Mouse (Mus musculus): ENCODE measurements around the gene Gpn2.

Gene Gpn2

DNA sequence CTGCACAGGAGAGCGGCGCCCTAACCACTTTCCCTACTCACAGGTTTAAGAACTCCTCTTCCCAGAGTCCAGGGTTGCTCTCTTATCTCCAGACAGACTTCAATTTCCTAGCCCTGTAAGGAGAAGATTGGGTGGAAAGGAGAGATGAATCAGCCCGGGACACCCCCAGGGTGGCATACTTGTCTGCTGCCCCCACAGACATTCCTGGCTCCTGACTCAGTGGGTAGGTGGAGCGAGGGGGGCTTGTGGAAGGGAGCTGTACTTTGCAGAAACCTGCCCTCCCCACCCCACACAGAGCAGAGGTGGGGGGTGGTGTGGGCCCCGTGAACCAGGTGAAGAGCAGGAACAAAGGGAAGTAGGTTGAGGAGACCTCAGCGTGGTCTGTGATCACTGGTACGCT, 11.4 kb downstream of the Gpn2 start:
- DNase-seq (ENCODE audit: low spot score) = no peak

DNA sequence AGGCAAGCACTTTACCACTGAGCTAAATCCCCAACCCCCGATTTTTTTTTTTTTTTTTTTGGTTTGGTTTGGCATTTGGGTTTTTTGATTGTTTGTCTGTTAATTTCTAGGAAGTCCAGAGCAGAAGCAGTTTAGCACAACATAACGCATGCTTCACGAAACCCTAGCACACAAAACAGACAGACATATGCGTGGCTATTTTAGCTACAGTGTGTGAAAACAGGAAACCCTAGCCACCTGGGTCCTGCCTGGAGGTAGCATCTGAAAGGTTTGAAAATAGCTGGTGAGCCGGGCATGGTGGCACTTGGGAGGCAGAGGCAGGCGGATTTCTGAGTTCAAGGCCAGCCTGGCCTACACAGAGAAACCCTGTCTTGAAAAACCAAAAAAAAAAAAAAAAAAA, 11.9 kb downstream of the Gpn2 start:
- DNase-seq (ENCODE audit: low spot score) = no peak

DNA sequence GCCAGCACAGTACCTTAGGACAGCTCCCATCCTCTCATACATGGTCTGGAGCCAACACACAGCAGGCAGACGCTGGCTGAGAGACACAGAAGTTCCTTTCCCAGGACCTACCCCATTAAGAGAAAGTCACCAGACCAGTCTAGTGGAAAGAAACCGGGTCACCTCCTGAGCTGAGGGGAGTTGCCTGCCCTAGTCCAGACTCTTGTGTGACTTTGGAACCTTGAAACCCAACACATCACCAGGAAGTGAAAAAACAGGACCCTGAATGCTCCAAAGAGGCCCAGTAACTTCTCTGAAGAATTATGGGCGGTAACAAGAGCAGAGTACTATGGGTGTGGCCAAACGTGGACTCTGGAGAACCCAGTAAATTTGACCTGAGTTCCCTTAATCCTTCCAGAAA, 14.5 kb downstream of the Gpn2 start:
- DNase-seq (ENCODE audit: low spot score) = no peak

DNA sequence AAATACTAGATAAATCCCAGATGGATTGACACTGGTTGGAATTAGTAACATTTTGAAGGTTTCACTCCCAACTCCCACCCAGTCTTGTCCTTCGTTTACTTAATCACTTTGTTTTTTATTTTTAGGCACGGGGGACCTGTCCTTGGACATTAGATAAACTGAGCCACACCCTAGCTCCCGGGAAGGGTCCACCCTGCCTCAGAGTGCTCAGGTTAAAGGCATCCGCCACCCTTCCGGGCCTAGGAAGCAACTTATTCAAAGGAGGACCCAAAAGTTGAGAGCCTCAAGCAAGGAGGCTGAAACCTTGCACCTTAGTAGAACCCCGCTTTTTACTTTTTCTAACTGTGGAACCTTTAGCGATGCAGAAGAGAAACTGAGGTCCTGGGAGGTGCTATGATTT, 15.0 kb downstream of the Gpn2 start:
- DNase-seq (ENCODE audit: low spot score) = no peak

DNA sequence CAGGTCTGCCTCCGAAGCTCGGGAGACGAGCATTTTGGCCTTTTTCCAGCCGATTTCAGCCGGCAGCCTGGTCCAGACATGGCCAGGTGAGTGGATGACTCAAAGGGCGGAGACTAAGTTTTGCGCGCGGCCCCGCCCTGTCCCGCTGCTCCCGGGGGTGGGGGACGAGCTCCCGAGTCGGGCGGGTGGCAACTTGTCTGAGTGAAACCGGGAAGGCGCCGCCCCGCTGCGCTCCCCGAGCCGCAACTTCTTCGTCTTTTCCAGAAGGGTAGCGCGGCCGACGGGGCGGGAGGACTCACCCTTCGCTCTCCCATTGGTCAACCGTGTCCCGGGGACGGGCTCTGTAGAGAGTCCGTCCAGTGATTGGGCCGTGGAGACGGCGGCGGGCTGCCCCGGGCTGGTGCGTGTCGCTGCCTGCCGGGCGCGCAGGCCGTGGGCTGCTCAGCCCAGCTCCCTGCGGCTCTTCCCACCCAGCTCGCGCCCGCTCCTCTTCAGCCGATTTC, 15.5 kb downstream of the Gpn2 start:
- DNase-seq (ENCODE audit: low spot score) = peak; percentile 94

DNA sequence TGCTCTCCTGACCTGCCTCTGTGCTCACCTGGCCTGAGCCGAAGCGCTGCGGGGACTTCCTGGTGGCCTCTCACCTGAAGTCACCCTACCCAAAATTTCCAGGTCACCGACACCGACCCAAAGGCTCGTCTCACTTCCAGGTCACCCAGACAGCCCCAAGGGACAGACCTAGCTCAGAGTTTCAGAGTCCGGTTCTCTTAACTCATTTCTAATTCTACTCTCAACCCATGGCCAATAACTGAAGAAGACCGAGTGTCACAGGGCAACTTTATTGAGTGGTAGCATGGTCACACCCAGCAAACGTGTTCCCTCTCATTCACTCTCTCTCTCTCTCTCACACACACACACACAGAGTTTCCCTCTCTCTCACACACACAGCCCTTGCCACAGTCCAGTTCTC, 16.1 kb downstream of the Gpn2 start:
- DNase-seq (ENCODE audit: low spot score) = no peak

DNA sequence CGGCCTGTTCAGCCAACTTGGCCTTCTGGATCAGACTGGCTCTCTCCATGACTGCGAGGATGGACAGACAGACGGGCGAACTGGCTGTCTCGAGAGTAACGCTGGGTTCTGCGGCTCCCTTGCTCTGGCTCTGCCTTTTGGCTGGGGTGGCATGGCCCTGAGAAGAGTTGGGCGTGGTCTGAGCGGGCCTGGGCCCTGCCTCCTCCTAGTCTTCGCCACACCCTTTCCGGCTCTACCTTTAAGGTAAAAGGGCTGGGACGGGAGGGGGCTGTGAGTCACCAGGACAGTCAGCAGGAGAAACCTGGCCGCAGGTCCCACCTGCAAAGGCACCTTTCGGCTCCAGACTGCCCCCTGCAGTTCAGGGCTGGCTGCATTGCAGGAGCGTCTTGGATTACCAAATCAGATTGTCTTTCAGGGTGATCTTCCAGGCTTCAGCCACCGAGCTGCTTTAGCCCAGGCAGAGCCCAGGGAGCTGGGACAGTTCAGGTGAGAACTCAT, 17.6 kb downstream of the Gpn2 start, which contains the start of gene Sfn:
Gene Sfn, minus strand, starts transcription at position 448 of the 498 bp plus-strand sequence.
- peak; percentile 72 for DNase-seq (ENCODE audit: low spot score)

DNA sequence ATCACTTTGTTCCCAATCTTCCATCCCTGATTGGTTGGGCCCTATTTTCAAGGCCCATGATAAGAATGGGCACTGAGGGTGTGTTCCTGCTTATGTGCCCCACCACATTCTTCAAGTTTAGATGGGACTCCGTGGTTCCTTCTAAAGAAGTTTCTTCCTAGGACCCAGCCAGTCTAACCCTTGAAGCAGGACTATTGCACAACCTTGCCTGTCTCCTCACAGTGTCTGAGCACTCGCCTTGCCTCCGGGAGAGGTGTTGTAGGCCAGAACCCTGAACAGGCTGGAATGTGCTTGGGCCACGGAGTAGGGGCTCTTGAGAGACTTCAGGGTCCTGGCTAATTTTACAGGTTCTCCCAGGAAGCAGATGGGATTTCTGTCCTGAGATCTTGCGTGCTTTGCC, 18.9 kb downstream of the Gpn2 start:
- DNase-seq (ENCODE audit: low spot score) = no peak

DNA sequence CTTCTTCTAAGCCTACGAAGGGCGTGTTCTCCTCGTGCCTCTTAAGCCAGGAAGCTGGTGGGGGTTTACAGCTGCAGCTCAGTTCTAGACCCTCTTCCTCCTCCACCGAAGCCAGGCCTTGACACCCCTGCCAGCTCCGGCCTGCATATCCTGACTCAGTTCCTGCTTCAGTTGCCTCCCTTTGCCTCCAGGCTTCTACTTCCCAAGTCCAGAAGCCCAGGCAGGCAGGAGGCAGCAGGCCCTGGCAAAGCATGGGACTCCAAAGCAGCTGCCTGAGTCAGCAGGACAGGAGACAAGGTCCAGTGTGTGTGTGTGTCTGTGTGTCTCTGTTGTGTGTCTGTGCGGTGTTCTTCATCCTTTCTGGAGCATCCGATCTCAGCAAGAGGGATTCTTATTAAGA, 20.0 kb downstream of the Gpn2 start:
- no peak for DNase-seq (ENCODE audit: low spot score)

DNA sequence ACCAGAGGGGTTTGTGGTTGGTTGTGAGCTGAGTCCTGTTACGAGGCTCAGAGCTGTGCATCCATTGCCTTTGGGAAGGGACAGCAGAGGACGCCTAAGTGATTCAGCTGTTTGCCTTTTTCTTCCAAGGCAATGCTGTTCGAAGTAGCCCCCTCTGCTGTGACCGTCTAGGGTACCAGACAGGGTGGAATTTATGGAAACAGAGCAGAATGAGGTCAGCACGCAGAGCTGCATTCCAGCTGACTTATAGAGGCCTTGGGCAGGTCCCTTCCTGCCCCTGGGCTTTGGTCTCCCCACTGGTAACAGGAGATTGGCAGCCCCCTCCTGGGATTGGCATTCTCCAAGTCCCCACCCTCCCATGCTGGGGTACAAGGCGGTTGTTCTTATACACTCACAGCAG, 20.7 kb downstream of the Gpn2 start:
- DNase-seq (ENCODE audit: low spot score) = no peak

DNA sequence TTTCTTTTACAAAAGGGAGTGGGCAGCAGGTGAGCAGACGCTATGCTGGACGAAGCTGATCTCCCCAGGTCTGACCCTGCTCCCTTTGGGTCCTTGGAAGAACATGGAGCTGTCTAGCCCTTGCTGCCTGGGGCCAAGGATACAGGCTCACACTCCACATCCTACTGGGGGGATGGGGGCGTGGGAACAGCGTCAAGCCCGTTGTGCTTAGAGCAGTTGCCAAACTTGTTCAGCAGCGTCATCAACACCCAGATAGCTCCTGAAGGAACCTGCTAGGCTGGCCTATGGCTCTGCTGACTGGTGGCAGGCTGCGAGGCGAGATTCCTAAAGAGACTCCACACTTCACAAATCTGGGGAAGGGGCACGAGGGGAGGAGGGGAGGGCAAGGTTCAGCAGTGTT, 21.2 kb downstream of the Gpn2 start:
- DNase-seq (ENCODE audit: low spot score) = no peak

DNA sequence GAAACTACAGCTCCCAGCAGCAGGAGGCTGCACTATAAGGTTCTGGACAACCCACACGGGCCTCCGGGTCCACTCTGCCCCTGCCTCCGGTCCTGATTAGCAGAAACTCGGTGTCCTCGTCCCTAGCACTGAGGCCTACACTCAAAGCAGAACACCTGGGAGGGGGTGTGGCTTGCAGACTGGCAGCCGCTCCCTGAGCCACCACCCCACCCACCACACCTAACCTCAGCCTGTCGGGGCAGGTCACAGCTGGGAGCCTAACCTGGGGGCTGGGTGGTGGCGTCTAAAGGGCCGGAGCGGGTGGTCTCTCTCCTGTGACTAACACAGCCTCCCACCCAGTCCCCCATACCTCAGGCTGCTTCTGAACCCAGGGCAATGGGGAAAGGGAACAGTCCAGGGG, 23.1 kb downstream of the Gpn2 start:
- DNase-seq (ENCODE audit: low spot score) = no peak

DNA sequence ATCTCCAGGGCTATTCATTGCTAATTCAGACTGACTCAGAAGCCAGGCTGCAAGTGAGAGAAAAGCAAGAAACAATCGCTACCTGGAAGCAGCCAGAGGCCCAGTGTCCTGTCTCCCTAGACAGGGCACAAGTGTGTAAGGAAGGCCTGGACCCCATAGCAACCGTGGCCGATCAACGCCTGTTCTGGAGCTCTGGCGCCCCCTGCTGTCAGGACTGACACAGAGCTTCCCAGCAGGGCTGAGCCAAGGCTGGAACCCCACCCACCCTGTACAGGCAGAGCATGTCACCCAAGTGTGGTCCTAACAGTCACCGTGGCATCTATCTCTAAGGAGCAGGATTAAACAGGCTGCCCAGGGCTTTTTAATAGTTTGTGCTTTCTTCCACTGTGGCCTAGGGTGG, 25.6 kb downstream of the Gpn2 start:
- peak; percentile 62 for DNase-seq (ENCODE audit: low spot score)

DNA sequence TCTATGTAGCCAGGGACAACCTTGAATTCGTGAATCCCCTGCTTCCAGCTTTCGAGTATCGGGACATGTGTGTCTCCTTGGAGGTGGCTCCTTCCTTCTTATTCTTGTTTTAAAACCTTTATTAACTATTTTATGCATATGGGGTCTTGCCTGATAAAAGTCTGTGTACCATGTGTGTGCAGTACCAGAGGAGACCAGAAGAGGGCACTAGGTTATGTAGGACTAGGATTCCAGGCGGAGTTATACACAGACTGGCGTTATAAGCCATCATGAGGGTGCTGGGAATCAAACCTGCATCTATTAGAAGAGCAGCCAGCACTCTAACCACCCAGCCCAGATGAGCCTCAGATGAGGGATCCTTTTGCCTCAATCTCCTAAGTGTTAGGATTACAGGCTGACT, 27.7 kb downstream of the Gpn2 start:
- DNase-seq (ENCODE audit: low spot score) = no peak

DNA sequence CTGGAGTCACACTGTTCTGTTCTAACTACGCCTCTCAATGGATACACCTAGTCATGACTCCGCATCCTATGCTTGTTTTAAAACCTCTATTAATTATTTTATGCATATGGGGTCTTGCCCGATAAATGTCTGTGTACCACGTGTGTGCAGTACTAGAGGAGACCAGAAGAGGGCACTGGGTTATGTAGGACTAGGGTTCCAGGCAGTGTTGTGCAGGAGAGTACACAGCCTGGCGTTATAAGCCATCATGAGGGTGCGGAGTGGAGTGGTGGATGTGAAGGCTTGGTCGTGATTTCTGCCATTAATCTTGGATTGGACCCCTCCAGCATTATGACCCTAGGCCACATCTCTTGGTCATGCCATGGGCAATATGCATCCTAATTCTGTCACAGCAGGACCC, 28.3 kb downstream of the Gpn2 start:
- DNase-seq (ENCODE audit: low spot score) = no peak

DNA sequence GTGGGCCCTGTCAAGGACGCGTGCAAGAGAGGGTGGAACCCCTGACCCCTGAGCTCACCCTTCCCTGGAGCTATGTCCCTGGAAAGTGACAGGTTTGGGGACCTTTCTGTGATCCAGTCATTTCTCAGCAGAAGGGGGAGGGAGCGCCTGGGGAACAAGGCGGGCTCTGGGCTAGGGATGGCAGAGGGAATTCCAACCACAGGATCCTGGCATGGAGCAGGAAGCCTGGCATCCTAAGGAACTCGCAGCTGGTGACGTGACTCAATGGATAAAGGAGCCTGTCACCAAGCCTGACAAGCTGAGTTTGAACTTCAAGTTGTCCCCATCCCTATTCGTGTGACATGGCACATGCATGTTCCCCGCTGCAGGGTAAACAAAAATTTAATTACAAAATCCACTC, 28.9 kb downstream of the Gpn2 start:
- no peak for DNase-seq (ENCODE audit: low spot score)

DNA sequence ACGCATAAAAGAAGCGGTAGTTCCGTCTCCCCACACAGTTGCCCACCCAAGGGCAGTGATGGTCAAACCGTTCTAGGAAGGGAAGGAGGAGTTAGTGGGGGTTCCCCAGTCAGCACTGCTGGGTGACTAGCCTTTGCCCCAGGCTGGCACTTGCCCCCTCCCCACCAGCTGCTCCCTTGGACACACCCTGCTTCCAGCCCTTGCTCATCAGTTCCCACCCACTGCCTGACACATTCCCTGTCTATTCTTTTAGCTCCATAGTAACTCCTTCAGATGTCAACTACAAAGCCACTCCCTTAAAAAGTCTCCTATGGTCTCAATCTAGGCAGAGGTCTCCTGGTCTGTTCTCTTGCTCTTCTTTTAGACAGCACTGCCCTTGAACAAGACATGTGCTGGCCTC, 29.7 kb downstream of the Gpn2 start:
- no peak for DNase-seq (ENCODE audit: low spot score)

DNA sequence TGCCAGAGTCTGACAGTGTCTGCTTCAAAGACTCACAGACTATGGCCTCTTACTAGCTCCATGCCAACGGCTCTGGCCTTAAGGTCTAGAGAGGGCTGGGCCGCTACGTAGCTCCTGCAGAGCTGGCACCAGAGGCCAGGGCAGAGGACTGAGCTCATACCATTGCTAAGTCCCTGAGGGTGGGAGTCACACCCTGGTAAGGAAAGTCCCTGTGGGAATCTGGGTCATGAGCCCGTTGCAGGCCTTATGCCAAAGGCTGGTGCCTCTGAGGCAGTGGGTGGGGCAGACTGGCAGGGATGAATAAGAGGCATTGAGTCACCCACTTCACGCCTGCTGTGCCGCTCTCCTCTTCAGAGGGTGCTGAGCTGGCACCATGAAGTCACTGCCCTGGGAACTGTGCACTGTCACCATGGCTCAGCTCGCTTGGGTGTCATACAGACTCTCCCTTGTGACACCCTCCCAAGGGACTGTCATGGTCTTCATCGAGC, 30.2 kb downstream of the Gpn2 start:
- DNase-seq (ENCODE audit: low spot score) = no peak

DNA sequence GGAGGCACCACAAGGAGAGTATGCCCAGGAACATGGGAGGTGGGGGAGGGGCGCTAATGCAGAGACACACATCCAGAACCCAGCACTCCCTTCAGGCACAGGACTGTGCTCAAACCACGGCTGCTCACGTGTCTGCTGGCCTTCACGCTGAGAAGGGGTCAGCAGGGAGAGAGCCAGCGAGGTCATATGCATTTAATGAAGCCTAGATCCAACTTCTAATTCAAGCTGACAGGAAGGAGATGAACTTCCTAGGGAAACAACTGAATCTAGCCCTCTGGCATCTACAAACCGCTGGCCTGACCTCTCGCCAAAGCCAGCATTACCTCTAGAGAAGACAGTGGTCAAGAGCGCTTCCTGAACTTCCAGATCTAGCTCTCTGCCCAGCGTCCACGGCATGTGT, 31.3 kb downstream of the Gpn2 start:
- DNase-seq (ENCODE audit: low spot score) = no peak

DNA sequence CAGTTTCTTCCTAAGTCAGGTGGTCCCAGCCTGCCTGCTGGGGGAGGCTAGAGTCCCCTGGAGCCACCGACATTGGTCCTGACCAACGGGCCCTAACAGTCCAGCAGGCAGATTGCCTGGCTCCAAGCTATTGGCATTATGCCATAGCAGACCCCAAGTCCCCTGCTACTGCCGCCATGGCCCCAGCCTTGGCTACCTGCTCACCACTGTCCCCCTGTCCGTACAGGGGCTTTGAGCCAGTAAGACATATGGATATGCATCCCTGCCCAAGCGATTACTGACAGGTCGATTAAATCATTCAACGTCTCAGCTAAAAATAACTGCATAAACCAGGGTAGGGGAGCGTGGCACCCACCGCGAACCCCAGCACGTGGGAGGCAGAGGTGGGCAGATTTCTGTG, 33.8 kb downstream of the Gpn2 start:
- DNase-seq (ENCODE audit: low spot score) = no peak

DNA sequence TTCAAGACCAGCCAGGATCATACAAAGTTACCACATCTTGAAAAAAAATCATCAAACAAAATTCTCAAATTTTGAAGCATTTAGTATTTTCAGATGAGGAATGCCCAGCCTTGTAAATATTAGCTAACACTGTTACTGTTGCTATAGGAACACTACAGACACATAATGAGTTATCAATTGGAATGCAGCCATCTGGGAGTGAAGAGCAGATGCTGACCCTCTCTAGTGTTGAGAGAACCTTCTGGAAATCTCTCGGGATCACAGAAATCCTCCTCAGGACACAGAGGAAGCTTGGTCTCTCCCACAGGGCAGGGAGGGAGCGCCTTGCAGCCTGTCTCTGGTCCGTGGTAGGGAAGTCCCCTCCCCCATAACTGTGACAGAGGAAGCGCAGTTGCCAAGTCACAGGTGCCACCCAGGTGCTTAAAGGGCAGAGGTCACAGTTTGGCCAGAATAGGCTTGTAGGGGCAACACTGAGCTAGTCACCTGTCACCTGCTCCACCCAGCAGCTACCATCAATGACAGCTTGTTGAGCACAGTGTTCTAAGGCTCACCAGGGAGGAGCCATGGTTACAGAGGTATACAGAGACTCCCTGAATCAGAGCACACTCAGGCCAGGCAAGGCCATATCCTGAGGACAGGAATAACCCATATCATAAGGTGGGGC, 35.4 kb downstream of the Gpn2 start:
- DNase-seq (ENCODE audit: low spot score) = no peak

DNA sequence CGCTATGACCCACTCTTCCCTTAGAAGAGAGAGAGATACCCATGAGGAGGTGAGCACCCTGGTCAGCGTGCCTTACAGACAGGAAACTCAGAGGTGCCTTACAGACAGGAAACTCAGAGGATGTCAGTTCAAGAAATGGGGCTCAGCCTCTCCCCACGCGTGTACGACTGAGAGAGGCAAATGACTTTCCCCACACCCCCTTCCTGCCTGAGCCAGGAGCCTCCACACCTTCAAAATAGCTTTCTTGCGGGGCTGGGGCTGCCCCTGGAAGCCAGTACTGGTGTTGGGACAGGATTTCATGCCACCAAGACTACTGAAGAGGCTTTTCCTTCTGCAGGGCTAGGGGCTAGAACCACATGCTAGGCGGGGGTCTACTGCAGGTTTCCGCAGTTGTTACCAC, 36.5 kb downstream of the Gpn2 start:
- no peak for DNase-seq (ENCODE audit: low spot score)

DNA sequence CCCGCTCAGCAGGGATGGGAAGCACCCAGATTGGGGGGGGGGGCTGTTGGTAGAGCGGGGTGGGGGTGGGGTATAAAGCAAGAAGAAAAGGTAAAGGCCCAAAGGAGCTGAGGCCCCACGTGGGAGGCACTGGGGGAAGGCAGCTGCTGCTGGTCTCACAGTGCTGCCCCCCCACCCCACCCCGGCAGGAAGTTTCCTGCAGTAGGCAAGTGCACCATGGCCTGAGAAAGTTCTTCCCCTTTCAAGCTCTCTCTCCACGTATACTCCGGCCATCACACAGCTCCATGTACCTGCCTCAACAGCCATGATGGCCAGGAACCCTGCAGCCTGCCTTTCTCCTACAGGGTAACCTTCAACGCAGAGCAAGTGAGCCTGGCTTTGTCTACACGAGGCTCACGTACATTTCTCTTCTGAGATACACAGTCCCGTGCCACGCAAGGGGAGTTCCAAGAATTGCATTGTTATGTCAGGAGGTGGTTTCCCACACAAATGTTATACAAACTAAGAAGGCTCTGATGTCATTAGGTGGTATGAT, 38.1 kb downstream of the Gpn2 start:
- no peak for DNase-seq (ENCODE audit: low spot score)

DNA sequence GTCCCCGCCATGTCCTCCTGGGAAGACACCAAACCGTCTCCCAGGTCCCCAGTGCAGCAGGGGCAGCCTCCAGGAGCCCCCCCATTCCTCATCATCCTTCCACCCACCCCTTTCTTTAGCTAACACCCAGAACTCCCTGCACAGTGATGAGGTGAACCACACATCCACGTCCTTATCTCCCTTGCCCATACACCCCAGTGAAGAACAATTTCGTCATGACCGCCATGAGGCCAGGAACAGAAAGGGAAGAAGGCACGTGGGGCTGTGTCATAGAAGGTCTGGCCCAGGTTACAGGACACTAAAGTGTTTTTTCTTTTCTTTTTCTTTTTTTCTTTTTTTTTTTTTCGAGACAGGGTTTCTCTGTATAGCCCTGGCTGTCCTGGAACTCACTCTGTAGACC, 40.7 kb downstream of the Gpn2 start:
- DNase-seq (ENCODE audit: low spot score) = no peak
